Mouse (Mus musculus): ENCODE results near the gene Pnpt1. TPM values are rescaled to one million over a fixed set of nuclear protein-coding genes. Genes with fewer than 3 reads are reported as not detected.
A peak's percentile ranks its signal among the peaks of the same experiment; 100 is the strongest.

Pnpt1 gene
- total RNA-seq (2021), result 10 to 100 TPM; 19.6 to 27.2 TPM

GRCm38 (mm10) chr11:29130385-29131355, at the start of gene Pnpt1:
TSS of gene Pnpt1 (plus strand) at chr11:29130744.
- peak; percentile 88 to 89 for DNase-seq

GRCm38 (mm10) chr11:29092403-29092802, 38.1 kb upstream of the Pnpt1 start:
- no peak for DNase-seq

- DNase-seq, result no peak
Measured at GRCm38 (mm10) chr11:29098926-29099325, 31.6 kb upstream of the Pnpt1 start.

- DNase-seq, result no peak
Measured at GRCm38 (mm10) chr11:29129862-29130384, 621 bp upstream of the Pnpt1 start.

GRCm38 (mm10) chr11:29140671-29141070, 10.1 kb downstream of the Pnpt1 start:
- no peak for DNase-seq

GRCm38 (mm10) chr11:29148901-29149300, 18.4 kb downstream of the Pnpt1 start:
- no peak for DNase-seq

- DNase-seq, result no peak
Measured at GRCm38 (mm10) chr11:29163569-29163968, 33.0 kb downstream of the Pnpt1 start.

- DNase-seq, result peak; percentile 53 to 61
Measured at GRCm38 (mm10) chr11:29171959-29172391, 41.4 kb downstream of the Pnpt1 start.

- peak; percentile 95 to 97 for DNase-seq
Measured at GRCm38 (mm10) chr11:29172563-29173124, 42.1 kb downstream of the Pnpt1 start, which contains the start of gene Ppp4r3b. TSS of gene Ppp4r3b (plus strand) at chr11:29172890.

- no peak for DNase-seq
Measured at GRCm38 (mm10) chr11:29173125-29173631, 42.6 kb downstream of the Pnpt1 start.

GRCm38 (mm10) chr11:29173706-29174436, 43.3 kb downstream of the Pnpt1 start:
- no peak for DNase-seq

GRCm38 (mm10) chr11:29179319-29179718, 48.8 kb downstream of the Pnpt1 start:
- no peak for DNase-seq

GRCm38 (mm10) chr11:29180657-29181056, 50.1 kb downstream of the Pnpt1 start:
- DNase-seq, result peak; percentile 16 to 41

GRCm38 (mm10) chr11:29181751-29182150, 51.2 kb downstream of the Pnpt1 start:
- no peak for DNase-seq

GRCm38 (mm10) chr11:29188981-29189380, 58.4 kb downstream of the Pnpt1 start:
- no peak for DNase-seq

GRCm38 (mm10) chr11:29203653-29204052, 73.1 kb downstream of the Pnpt1 start:
- DNase-seq, result no peak

- no peak for DNase-seq
Measured at GRCm38 (mm10) chr11:29209774-29210173, 79.2 kb downstream of the Pnpt1 start.

Other genes starting within 250 kb of the Pnpt1 start
- 10 to 100 TPM; 52.5 to 57.7 TPM for gene Ppp4r3b, start 42.1 kb downstream of the Pnpt1 start, total RNA-seq (2021)
- 100 to 1,000 TPM; 121 to 128 TPM for gene Cfap36, start 116.7 kb downstream of the Pnpt1 start, total RNA-seq (2021)
- 10 to 100 TPM; 62.9 to 73.6 TPM for gene Ccdc88a, start 242.9 kb downstream of the Pnpt1 start, total RNA-seq (2021)